In the genomic region with DNA sequence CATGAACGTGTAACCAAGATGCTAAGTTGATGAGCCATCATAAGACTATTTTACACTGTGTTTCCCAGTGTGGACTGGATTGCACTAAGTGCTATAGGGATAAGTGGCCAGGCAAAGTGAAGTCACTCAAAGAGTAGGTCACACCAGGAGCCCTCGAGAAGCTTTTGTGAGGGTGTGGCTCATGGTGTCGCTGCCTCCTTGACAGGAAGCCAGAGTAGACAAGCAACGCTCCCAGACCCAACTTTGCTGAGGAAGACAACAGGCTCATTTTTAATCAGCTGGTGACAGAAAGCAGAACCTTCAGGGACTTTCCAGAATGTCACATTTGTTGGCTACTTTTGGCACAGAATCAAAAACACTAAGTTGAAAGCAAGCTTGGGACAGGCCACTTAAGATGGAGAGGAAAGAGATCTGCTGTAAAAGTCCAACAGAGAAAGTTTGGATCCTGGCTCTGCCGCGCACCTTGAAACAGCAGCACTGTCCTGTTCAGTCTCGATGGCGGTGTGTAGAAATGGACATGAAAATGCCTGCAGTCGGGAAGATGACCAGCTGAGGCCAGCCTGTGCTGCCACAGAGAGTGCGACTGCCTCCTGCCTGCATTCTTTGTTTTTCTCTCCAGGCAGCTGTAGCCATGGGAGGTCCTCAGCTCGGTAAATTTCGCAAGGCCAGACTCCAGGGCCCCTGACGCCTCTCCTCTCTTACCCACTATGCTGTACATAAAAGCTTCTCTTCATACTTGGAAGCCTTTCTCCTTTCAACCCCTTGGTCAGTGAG, we compare ENCODE assay signal across 8 mouse cellular contexts. TPM values are rescaled to one million over a fixed set of nuclear protein-coding genes. Genes with fewer than 3 reads are reported as not detected.
DNase-seq lines count a peak whose midpoint lies in the region.

No protein-coding gene starts in this region.

- 0 out of 2 replicates have a peak overlapping the region, but pooled peaks have one; percentile 1 for H3K27ac ChIP-seq in heart, embryonic 10.5 days

- WGBS in heart, embryonic 10.5 days: 28% methylated on average over 13 of the region's 13 CpGs

- peaks cover 10% of the 10 kb centered on the region for H3K4me1 ChIP-seq in heart, embryonic 10.5 days

- no peak overlapping the region for H3K4me3 ChIP-seq in heart, embryonic 10.5 days

- peaks cover 10% of the 10 kb centered on the region; the same call in 1 of the 2 replicates for H3K27me3 ChIP-seq in heart, embryonic 10.5 days (ENCODE audit: insufficient read depth, poor library complexity, severe bottlenecking)

- no peaks in the 10 kb centered on the region for H3K36me3 ChIP-seq in heart, embryonic 10.5 days

- no peaks in the 10 kb centered on the region for H3K9me3 ChIP-seq in heart, embryonic 10.5 days

- DNase-seq in cerebellum, adult 11-12 months: peak; percentile 3
- DNase-seq in cerebellum, postnatal 36 days: no peak
- DNase-seq in A20 (ENCODE audit: low read depth, low spot score): peak; percentile 83
- peak; percentile 76 for DNase-seq in heart, embryonic 10.5 days (ENCODE audit: low spot score)
- DNase-seq in lung, postnatal 10 days: peak; percentile 73
- DNase-seq in right cerebral cortex, postnatal 25 days: no peak
- no peak for DNase-seq in urinary bladder, adult 2 months (ENCODE audit: low spot score)
- DNase-seq in thymus, postnatal 10 days (ENCODE audit: low spot score in 2 of 2): no peak

RNA-seq across cellular contexts. Expression of a gene that starts 16.2 kb away (rescaled TPM):
- 47.3 and 53.4 TPM in 2 replicates for polyA plus RNA-seq in heart, embryonic 10.5 days (2016; fragmentation: Nextera tagmentation; extraction: Ambion mirVana)
- 11.0 and 14.4 TPM in 2 replicates for polyA plus RNA-seq in urinary bladder, adult 2 months (2012; rRNA removed)

RNA-seq across cellular contexts. Expression of a gene that starts 23.1 kb away (rescaled TPM):
- 4.1 and 4.6 TPM in 2 replicates for polyA plus RNA-seq in heart, embryonic 10.5 days (2016; fragmentation: Nextera tagmentation; extraction: Ambion mirVana)
- 9.2 TPM in 2 replicates for polyA plus RNA-seq in urinary bladder, adult 2 months (2012; rRNA removed)

RNA-seq across cellular contexts. Expression of a gene that starts 23.4 kb away (rescaled TPM):
- polyA plus RNA-seq in heart, embryonic 10.5 days (2016; fragmentation: Nextera tagmentation; extraction: Ambion mirVana): 1.1 and 2.3 TPM in 2 replicates
- polyA plus RNA-seq in urinary bladder, adult 2 months (2012; rRNA removed): 7.5 and 9.3 TPM in 2 replicates

RNA-seq across cellular contexts. Expression of a gene that starts 44.5 kb away (rescaled TPM):
- polyA plus RNA-seq in heart, embryonic 10.5 days (2016; fragmentation: Nextera tagmentation; extraction: Ambion mirVana): 380 and 484 TPM in 2 replicates
- 148 and 154 TPM in 2 replicates for polyA plus RNA-seq in urinary bladder, adult 2 months (2012; rRNA removed)

Comparison
In these comparisons a context has a peak if more than half of its experiments do, and no peak if none do; other contexts are left out.
1. DNase-seq: peak in cerebellum, adult 11-12 months (single experiment), A20 (single experiment), heart, embryonic 10.5 days (single experiment) and lung, postnatal 10 days (single experiment); none in cerebellum, postnatal 36 days (0 of 2), right cerebral cortex, postnatal 25 days (single experiment), urinary bladder, adult 2 months (single experiment) and thymus, postnatal 10 days (0 of 2).